10 mouse cellular contexts compared by ENCODE assay signal in genomic region chr10:108583694-108584093, GRCm38 (mm10).
DNase-seq lines count a peak whose midpoint lies in the region; ATAC-seq and TF ChIP-seq lines count a peak whose summit lies in the region.
"Had no signal": no experiment of that assay in that cellular context is flagged by ENCODE, and none has a peak within 500 bp of the region (broad histone marks: within the 10 kb centered on the region; RNA-seq: fewer than 3 reads in every experiment).

No protein-coding gene starts in this region.

- H3K9me3 ChIP-seq in midbrain, embryonic 13.5 days, result no peaks in the 10 kb centered on the region
- no peaks in the 10 kb centered on the region for H3K9me3 ChIP-seq in midbrain, postnatal 0 days (ENCODE audit: low read length)
- no peaks in the 10 kb centered on the region for H3K9me3 ChIP-seq in forebrain, embryonic 16.5 days (ENCODE audit: control insufficient read depth, low read length)
- no peaks in the 10 kb centered on the region for H3K9me3 ChIP-seq in midbrain, embryonic 16.5 days (replicated peaks; ENCODE audit: control insufficient read depth, low read length, poor library complexity, severe bottlenecking)
- H3K9me3 ChIP-seq: limb, embryonic 12.5 days had no signal

- no peaks in the 10 kb centered on the region for H3K36me3 ChIP-seq in midbrain, embryonic 13.5 days
- H3K36me3 ChIP-seq in midbrain, postnatal 0 days (ENCODE audit: insufficient read depth, low read length), result no peaks in the 10 kb centered on the region
- H3K36me3 ChIP-seq in forebrain, embryonic 16.5 days (ENCODE audit: control insufficient read depth, insufficient read depth), result no peaks in the 10 kb centered on the region
- no peaks in the 10 kb centered on the region for H3K36me3 ChIP-seq in midbrain, embryonic 16.5 days (ENCODE audit: control insufficient read depth, insufficient read depth, low read length)
- H3K36me3 ChIP-seq: limb, embryonic 12.5 days had no signal

- ATAC-seq in cerebellum, adult (ENCODE audit: insufficient number of reproducible peaks, low FRiP score, low TSS enrichment), result peak; percentile 49; the same call in 1 of the 2 replicates
- no peak for ATAC-seq in midbrain, embryonic 13.5 days
- ATAC-seq in midbrain, postnatal 0 days (ENCODE audit: low FRiP score), result no peak
- peak; percentile 18; the same call in 1 of the 2 replicates for ATAC-seq in forebrain, embryonic 16.5 days
- no peak for ATAC-seq in midbrain, embryonic 16.5 days

- no peak overlapping the region for H3K9ac ChIP-seq in midbrain, embryonic 13.5 days (replicated peaks)
- no peak overlapping the region for H3K9ac ChIP-seq in midbrain, postnatal 0 days (replicated peaks; ENCODE audit: low read length, poor library complexity, severe bottlenecking)
- no peak overlapping the region for H3K9ac ChIP-seq in forebrain, embryonic 16.5 days (replicated peaks; ENCODE audit: low read depth, low read length)
- no peak overlapping the region for H3K9ac ChIP-seq in midbrain, embryonic 16.5 days (ENCODE audit: low read depth, low read length)
- H3K9ac ChIP-seq: limb, embryonic 12.5 days had no signal

- H3K4me3 ChIP-seq in midbrain, embryonic 13.5 days (replicated peaks), result no peak overlapping the region
- H3K4me3 ChIP-seq in midbrain, postnatal 0 days (ENCODE audit: low read depth, low read length), result no peak overlapping the region
- no peak overlapping the region for H3K4me3 ChIP-seq in forebrain, embryonic 16.5 days (replicated peaks; ENCODE audit: low read length)
- H3K4me3 ChIP-seq in midbrain, embryonic 16.5 days (ENCODE audit: low read depth, low read length), result no peak overlapping the region
- H3K4me3 ChIP-seq: limb, embryonic 12.5 days had no signal

- peak overlapping the region; percentile 32; the same call in 1 of the 2 replicates for H3K27ac ChIP-seq in midbrain, embryonic 13.5 days
- no peak overlapping the region for H3K27ac ChIP-seq in midbrain, postnatal 0 days (ENCODE audit: low read depth, low read length)
- H3K27ac ChIP-seq in forebrain, embryonic 16.5 days (ENCODE audit: low read length), result no peak overlapping the region
- no peak overlapping the region for H3K27ac ChIP-seq in midbrain, embryonic 16.5 days (ENCODE audit: low read length)
- H3K27ac ChIP-seq: limb, embryonic 12.5 days had no signal

- no peak for DNase-seq in cerebellum, postnatal 4 days (ENCODE audit: low spot score in 2 of 2)
- no peak for DNase-seq in midbrain, postnatal 0 days (ENCODE audit: low spot score)
- no peak for DNase-seq in thymus, postnatal 25 days
- no peak for DNase-seq in natural killer cell, adult 2 months (ENCODE audit: low spot score in 2 of 2)
- DNase-seq: kidney, adult 9 months had no signal

- TF ChIP-seq CTCF in midbrain, postnatal 0 days (IDR thresholded peaks at IDR 0.05), result no peak

- H3K4me1 ChIP-seq in midbrain, embryonic 13.5 days (replicated peaks), result peaks cover 15% of the 10 kb centered on the region
- 0 out of 2 replicates have a peak, but pooled peaks cover 3% of the 10 kb centered on the region for H3K4me1 ChIP-seq in midbrain, postnatal 0 days (ENCODE audit: insufficient read depth, low read length)
- H3K4me1 ChIP-seq in forebrain, embryonic 16.5 days (replicated peaks; ENCODE audit: control insufficient read depth, insufficient read depth, low read length), result peaks cover 18% of the 10 kb centered on the region
- H3K4me1 ChIP-seq in midbrain, embryonic 16.5 days (ENCODE audit: control insufficient read depth, insufficient read depth, low read length), result peaks cover 3% of the 10 kb centered on the region
- H3K4me1 ChIP-seq: limb, embryonic 12.5 days had no signal

- no peaks in the 10 kb centered on the region for H3K27me3 ChIP-seq in midbrain, embryonic 13.5 days
- no peaks in the 10 kb centered on the region for H3K27me3 ChIP-seq in midbrain, postnatal 0 days (ENCODE audit: insufficient read depth, low read length)
- H3K27me3 ChIP-seq in forebrain, embryonic 16.5 days (replicated peaks; ENCODE audit: control insufficient read depth, insufficient read depth, low read length), result no peaks in the 10 kb centered on the region
- no peaks in the 10 kb centered on the region for H3K27me3 ChIP-seq in midbrain, embryonic 16.5 days (ENCODE audit: control insufficient read depth, insufficient read depth, low read depth, low read length)
- H3K27me3 ChIP-seq: limb, embryonic 12.5 days had no signal

- 25% methylated on average over 11 of the region's 11 CpGs for WGBS in midbrain, embryonic 13.5 days
- 37% methylated on average over 11 of the region's 11 CpGs for WGBS in midbrain, postnatal 0 days
- 11% methylated on average over 11 of the region's 11 CpGs for WGBS in forebrain, embryonic 16.5 days
- 30% methylated on average over 11 of the region's 11 CpGs for WGBS in midbrain, embryonic 16.5 days

- H3K4me2 ChIP-seq in midbrain, embryonic 13.5 days (replicated peaks), result peak overlapping the region; percentile 15; the same call in 1 of the 2 replicates
- H3K4me2 ChIP-seq in midbrain, postnatal 0 days (ENCODE audit: low read depth, low read length, poor library complexity, severe bottlenecking), result no peak overlapping the region
- peak overlapping the region; percentile 7; the same call in 1 of the 2 replicates for H3K4me2 ChIP-seq in forebrain, embryonic 16.5 days (ENCODE audit: low read length)
- H3K4me2 ChIP-seq in midbrain, embryonic 16.5 days (ENCODE audit: low read length), result peak overlapping the region; percentile 14; the same call in 1 of the 2 replicates
- H3K4me2 ChIP-seq: limb, embryonic 12.5 days had no signal

Comparison
In these comparisons a context has a peak if more than half of its experiments do, and no peak if none do; other contexts are left out.
1. ATAC-seq: peak in cerebellum, adult (single experiment) and forebrain, embryonic 16.5 days (single experiment); none in midbrain, embryonic 13.5 days (single experiment), midbrain, postnatal 0 days (single experiment) and midbrain, embryonic 16.5 days (single experiment).